Mouse (Mus musculus) bone marrow macrophage, adult 2 months (primary cell): ENCODE results near the gene Agxt. TPM values are rescaled to one million over a fixed set of nuclear protein-coding genes. Genes with fewer than 3 reads are reported as not detected.

Source experiments
- H3K27ac ChIP-seq: 2 replicates; pipeline ENCODE4 v1.5.1; 2012; ENCODE audit warnings: low read depth, low read length; ENCODE audit not compliant: insufficient read depth
- H3K4me1 ChIP-seq: 2 replicates; pipeline ENCODE4 v1.6.1; 2012; ENCODE audit warnings: low read length; ENCODE audit not compliant: control insufficient read depth, insufficient read depth
- H3K4me3 ChIP-seq: 2 replicates; pipeline ENCODE4 v1.5.1; 2012; ENCODE audit warnings: mild to moderate bottlenecking, low read length, moderate library complexity; ENCODE audit not compliant: insufficient read depth
- CTCF ChIP-seq: IDR thresholded peaks from 2 replicates; pipeline ENCODE4 v1.5.1; 2012; ENCODE audit warnings: low read depth, mild to moderate bottlenecking, low read length, moderate library complexity
- POLR2A ChIP-seq: IDR thresholded peaks from 2 replicates; pipeline ENCODE4 v1.6.1; 2012; ENCODE audit warnings: mild to moderate bottlenecking, low read depth, low read length, borderline replicate concordance
- polyA plus RNA-seq: library from polyadenylated mRNA; stranded (reverse); fragments of >200 nt; gene quantifications from 2 replicates; pipeline ENCODE4 v1.2.4, GENCODE M21; 2012; ENCODE audit not compliant: missing spikeins, insufficient read depth, insufficient read length

Gene Agxt
- polyA plus RNA-seq, 1 experiment: not detected

DNA sequence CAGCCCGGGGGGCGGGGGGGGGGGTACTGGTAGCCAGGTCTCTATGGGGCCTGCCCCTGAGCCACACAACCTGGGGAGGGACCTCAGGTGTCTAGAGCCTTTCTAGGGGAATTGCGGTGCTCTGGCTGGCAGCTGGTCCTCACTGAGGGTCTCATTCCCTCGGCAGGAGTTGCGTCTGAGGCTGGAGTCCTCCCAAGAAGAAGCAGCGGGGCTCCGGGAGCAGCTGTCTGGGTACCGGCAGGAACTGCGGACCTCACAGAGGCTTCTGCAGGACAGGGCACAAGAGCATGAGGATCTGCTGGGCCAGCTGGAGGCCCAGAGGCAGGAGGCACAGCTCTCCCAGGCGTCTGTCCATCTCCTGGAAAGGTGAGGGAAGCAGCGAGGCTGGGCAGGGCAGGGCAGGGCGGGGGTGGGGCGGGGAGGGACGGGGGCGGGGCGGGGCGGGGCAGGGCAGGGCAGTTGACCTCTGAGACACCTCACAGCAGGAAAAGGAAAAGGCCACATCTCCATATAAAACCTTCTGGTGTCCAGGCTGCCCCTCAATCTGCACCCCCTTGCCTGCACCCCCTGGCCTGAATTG is 55.8 kb downstream of the Agxt start:
- no peak for TF ChIP-seq POLR2A
- TF ChIP-seq CTCF: no peak
- Histone ChIP-seq H3K4me3 (no peak overlapping the region), H3K27ac (no peak overlapping the region), H3K4me1 (no peaks in the 10 kb centered on the region)

DNA sequence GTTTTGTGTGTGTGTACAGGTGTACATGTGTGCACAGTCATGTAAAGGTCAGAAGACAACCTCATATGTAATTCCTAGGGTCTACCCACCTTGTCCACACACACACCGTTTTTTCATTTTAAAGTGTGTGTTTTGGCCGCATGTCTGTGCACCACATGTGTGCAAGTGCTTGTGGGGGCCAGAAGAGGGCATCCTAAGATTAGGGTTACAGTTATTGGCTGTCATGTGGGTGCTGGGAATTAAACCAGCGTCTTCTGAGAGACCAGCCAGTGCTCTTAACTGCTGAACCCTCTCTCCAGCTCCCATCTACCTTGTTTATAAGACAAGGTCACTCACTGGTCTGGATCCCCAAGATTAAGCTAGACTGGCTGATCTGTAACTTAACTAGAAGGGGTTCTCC is 59.9 kb downstream of the Agxt start:
- H3K27ac ChIP-seq: no peak overlapping the region
- H3K4me3 ChIP-seq: no peak overlapping the region
- no peaks in the 10 kb centered on the region for H3K4me1 ChIP-seq
- no peak for TF ChIP-seq CTCF
- TF ChIP-seq POLR2A: no peak

Other genes starting within 250 kb of the Agxt start
- not detected in 2 replicates for gene Ankmy1, start 232.3 kb upstream of the Agxt start, polyA plus RNA-seq
- 5.8 and 6.8 TPM in 2 replicates for gene Dusp28, start 228.3 kb upstream of the Agxt start, polyA plus RNA-seq
- gene Rnpepl1, start 224.5 kb upstream of the Agxt start, polyA plus RNA-seq: 81.0 and 87.3 TPM in 2 replicates
- 6.8 and 11.9 TPM in 2 replicates for gene Capn10, start 200.9 kb upstream of the Agxt start, polyA plus RNA-seq
- gene Gpr35, start 184.4 kb upstream of the Agxt start, polyA plus RNA-seq: 0.62 and 1.4 TPM in 2 replicates
- gene Aqp12, start 128.9 kb upstream of the Agxt start, polyA plus RNA-seq: not detected in 2 replicates
- gene Kif1a, start 33.3 kb upstream of the Agxt start, polyA plus RNA-seq: not detected in 2 replicates
- gene 2310007B03Rik, start 25.7 kb downstream of the Agxt start, polyA plus RNA-seq: not detected in 2 replicates
- gene Crocc2, start 33.5 kb downstream of the Agxt start, polyA plus RNA-seq: not detected in 2 replicates
- gene Sned1, start 100.6 kb downstream of the Agxt start, polyA plus RNA-seq: 0.27 and 0.40 TPM in 2 replicates
- 14.8 and 20.2 TPM in 2 replicates for gene Mterf4, start 170.7 kb downstream of the Agxt start, polyA plus RNA-seq
- 25.8 and 29.2 TPM in 2 replicates for gene Ppp1r7, start 207.6 kb downstream of the Agxt start, polyA plus RNA-seq
- gene Pask, start 208.2 kb downstream of the Agxt start, polyA plus RNA-seq: 3.8 and 4.6 TPM in 2 replicates
- 0.64 TPM in 1 of 2 replicates, not detected in the other for gene Ano7, start 238.7 kb downstream of the Agxt start, polyA plus RNA-seq